Mouse (Mus musculus): ENCODE results near the gene Synpr. TPM values are rescaled to one million over a fixed set of nuclear protein-coding genes. Genes with fewer than 3 reads are reported as not detected.
A peak's percentile ranks its signal among the peaks of the same experiment; 100 is the strongest.
"Not testable (repeated sequence)": the region's sequence is repeated elsewhere in the genome, so short reads cannot be mapped to it uniquely, and the experiment has no call there.

Synpr gene
- polyA plus RNA-seq (2015; fragmentation: Nextera tagmentation; extraction: Ambion mirVana) = 29.0 and 31.9 TPM in 2 replicates

DNA sequence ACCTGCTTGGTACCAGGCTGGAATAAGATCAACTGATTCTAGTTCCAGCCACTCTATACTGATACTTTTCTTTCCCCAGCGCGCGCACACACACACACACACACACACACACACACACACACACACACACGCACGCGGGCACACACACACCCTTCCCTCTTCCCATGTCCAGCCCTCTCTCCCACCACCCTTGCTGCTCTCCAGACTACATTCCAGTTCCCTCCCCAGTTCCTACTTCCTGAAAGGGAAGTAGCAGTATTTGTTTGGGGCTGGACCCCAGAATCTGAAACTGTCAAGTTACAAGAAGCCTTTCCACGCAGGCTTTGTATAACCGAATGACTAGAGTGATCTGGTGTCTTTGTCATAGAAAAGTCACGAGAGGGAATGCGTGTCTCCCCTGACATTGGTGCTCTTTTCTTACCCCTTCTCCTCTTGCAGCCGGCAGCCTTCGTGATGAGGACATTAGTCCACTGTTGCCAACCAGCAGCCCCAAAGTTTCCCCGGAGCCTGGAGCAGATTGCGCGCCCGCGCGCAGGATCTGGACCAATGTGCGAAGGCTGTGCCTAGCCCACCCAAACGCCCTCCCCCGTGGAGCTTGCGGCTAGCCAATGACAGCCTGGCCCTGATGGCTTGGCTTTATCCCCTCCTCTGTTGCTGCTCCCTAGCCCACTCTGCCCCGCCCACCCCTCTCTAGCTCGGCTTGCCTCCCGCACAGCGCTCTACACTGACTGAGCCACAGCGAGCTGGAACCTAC is at the start of gene Synpr:
TSS of gene Synpr (plus strand) at position 690 of the 754 bp plus-strand sequence.
- no peaks in the 10 kb centered on the region for H3K36me3 ChIP-seq (ENCODE audit: control insufficient read depth, insufficient read depth)
- no peak within 1 kb of the TSS for H3K27ac ChIP-seq (ENCODE audit: low read length)
- peak within 1 kb of the TSS; percentile 66 for H3K4me2 ChIP-seq (ENCODE audit: low read length)
- H3K9me3 ChIP-seq (ENCODE audit: control insufficient read depth, low read length) = no peaks in the 10 kb centered on the region
- peak; percentile 100 for ATAC-seq
- H3K4me1 ChIP-seq (replicated peaks; ENCODE audit: control insufficient read depth, insufficient read depth, low read length) = no peaks in the 10 kb centered on the region; the same call in 1 of the 2 replicates
- no peaks in the 10 kb centered on the region for H3K27me3 ChIP-seq (replicated peaks; ENCODE audit: control insufficient read depth, insufficient read depth, low read length)
- WGBS = 5% methylated on average over 27 of the region's 27 CpGs
- peak within 1 kb of the TSS; percentile 42 for H3K4me3 ChIP-seq (replicated peaks; ENCODE audit: low read length)
- H3K9ac ChIP-seq (replicated peaks; ENCODE audit: low read depth, low read length) = peak within 1 kb of the TSS; percentile 19

DNA sequence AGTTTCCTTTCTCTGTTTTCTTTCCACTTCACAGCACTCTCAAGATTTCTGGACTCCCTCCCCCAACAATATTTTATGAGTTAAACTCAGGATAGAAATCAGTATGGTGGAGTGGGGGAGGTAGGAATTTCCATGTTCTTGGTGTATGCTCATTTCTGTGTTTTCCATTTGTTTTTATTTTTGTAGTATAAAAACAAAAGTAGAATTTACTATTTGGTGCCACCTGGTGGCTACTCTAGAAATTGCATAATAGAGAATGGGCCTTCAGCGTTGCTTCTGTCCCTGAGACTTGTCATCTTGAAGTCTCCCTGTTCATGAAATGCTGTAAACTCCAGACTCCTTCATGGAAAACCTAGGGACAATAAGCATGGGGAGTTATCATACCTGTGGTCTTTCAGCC is 47.7 kb upstream of the Synpr start:
- H3K27me3 ChIP-seq (replicated peaks; ENCODE audit: control insufficient read depth, insufficient read depth, low read length) = no peaks in the 10 kb centered on the region
- no peaks in the 10 kb centered on the region for H3K4me1 ChIP-seq (replicated peaks; ENCODE audit: control insufficient read depth, insufficient read depth, low read length)
- 10% methylated on average over 1 of the region's 1 CpGs for WGBS
- H3K9me3 ChIP-seq (ENCODE audit: control insufficient read depth, low read length) = no peaks in the 10 kb centered on the region
- H3K27ac ChIP-seq (ENCODE audit: low read length) = no peak overlapping the region
- no peak overlapping the region for H3K9ac ChIP-seq (replicated peaks; ENCODE audit: low read depth, low read length)
- ATAC-seq = peak; percentile 15; the same call in 1 of the 2 replicates
- no peak overlapping the region for H3K4me2 ChIP-seq (ENCODE audit: low read length)
- no peak overlapping the region for H3K4me3 ChIP-seq (replicated peaks; ENCODE audit: low read length)
- H3K36me3 ChIP-seq (ENCODE audit: control insufficient read depth, insufficient read depth) = no peaks in the 10 kb centered on the region

DNA sequence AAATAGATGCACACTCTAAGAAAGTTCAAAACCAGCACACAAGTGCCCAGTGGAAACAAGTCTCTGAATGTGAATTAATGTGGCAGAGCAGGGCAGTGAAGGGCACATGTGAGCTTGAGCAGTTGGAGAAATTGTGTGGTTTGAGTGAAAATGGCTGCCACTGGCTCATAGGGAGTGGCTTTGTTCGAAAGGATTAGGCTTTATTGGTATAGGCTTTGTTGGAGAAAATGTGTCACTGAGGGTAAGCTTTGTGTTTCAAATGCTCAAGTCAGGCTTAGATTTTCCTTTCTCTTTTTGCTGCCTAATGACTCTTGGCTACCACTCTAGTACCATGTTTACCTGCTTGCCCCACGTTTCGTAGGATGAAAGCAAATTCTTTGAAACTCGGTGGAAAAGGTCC is 37.1 kb upstream of the Synpr start:
- WGBS = 27% methylated on average over 4 of the region's 4 CpGs

DNA sequence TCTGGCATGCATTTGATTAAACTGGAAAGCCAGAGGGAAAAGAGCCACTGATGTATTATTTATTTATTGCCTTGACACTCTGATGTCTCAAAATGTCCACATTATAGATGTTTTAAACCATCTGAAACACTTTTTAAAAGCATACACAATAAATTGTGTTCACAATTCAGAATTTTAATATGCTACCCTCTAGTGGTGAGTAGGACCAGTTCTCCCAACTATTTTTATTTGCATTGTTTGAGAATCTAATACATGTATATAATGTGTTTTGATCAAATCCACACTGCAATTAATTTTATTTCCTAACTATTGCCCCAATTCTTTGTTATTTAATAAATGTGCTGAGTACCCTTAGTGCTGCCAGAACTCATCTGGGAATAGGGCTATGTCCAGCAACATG is 35.2 kb upstream of the Synpr start:
- H3K9me3 ChIP-seq (ENCODE audit: control insufficient read depth, low read length) = no peaks in the 10 kb centered on the region
- no peaks in the 10 kb centered on the region for H3K4me1 ChIP-seq (replicated peaks; ENCODE audit: control insufficient read depth, insufficient read depth, low read length)
- no peak for ATAC-seq
- no peaks in the 10 kb centered on the region for H3K27me3 ChIP-seq (replicated peaks; ENCODE audit: control insufficient read depth, insufficient read depth, low read length)
- no peak overlapping the region for H3K27ac ChIP-seq (ENCODE audit: low read length)
- no peak overlapping the region for H3K4me2 ChIP-seq (ENCODE audit: low read length)
- no peak overlapping the region for H3K4me3 ChIP-seq (replicated peaks; ENCODE audit: low read length)
- no peaks in the 10 kb centered on the region for H3K36me3 ChIP-seq (ENCODE audit: control insufficient read depth, insufficient read depth)
- no peak overlapping the region for H3K9ac ChIP-seq (replicated peaks; ENCODE audit: low read depth, low read length)

More for the DNA sequence above, 37.1 kb upstream of the Synpr start:
- Histone ChIP-seq H3K4me3 (replicated peaks; ENCODE audit: low read length) (no peak overlapping the region), H3K27ac (ENCODE audit: low read length) (no peak overlapping the region), H3K4me1 (replicated peaks; ENCODE audit: control insufficient read depth, insufficient read depth, low read length) (no peaks in the 10 kb centered on the region), H3K4me2 (ENCODE audit: low read length) (no peak overlapping the region), H3K27me3 (replicated peaks; ENCODE audit: control insufficient read depth, insufficient read depth, low read length) (no peaks in the 10 kb centered on the region), H3K36me3 (ENCODE audit: control insufficient read depth, insufficient read depth) (no peaks in the 10 kb centered on the region), H3K9me3 (ENCODE audit: control insufficient read depth, low read length) (no peaks in the 10 kb centered on the region), H3K9ac (replicated peaks; ENCODE audit: low read depth, low read length) (no peak overlapping the region)
- ATAC-seq = no peak

DNA sequence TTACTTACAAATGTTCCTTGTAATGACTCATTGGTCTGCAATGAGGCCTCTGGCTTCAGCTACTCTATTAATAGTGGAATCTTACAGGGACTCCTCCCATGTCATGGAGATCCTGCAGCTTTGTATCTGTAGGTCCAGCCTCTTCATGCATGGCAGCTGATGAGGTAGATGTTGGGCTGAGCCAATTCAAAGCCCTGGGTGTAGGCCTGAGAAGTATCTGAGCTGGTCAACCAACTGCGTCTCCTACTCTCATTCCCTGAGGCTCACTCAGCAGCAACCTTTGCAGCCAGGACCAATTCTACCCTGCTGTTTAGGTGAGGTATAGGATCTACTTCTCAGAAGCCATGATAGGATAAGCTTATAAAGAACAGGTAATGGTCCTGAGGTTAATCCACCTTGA is 32.0 kb upstream of the Synpr start:
- H3K9ac ChIP-seq (replicated peaks; ENCODE audit: low read depth, low read length) = no peak overlapping the region
- no peak for ATAC-seq
- H3K27me3 ChIP-seq (replicated peaks; ENCODE audit: control insufficient read depth, insufficient read depth, low read length) = no peaks in the 10 kb centered on the region
- H3K4me3 ChIP-seq (replicated peaks; ENCODE audit: low read length) = no peak overlapping the region
- no peaks in the 10 kb centered on the region for H3K36me3 ChIP-seq (ENCODE audit: control insufficient read depth, insufficient read depth)
- H3K9me3 ChIP-seq (ENCODE audit: control insufficient read depth, low read length) = no peaks in the 10 kb centered on the region
- WGBS = 96% methylated on average over 1 of the region's 1 CpGs
- H3K4me1 ChIP-seq (replicated peaks; ENCODE audit: control insufficient read depth, insufficient read depth, low read length) = peaks cover 4% of the 10 kb centered on the region; the same call in 1 of the 2 replicates
- H3K27ac ChIP-seq (ENCODE audit: low read length) = no peak overlapping the region
- no peak overlapping the region for H3K4me2 ChIP-seq (ENCODE audit: low read length)

DNA sequence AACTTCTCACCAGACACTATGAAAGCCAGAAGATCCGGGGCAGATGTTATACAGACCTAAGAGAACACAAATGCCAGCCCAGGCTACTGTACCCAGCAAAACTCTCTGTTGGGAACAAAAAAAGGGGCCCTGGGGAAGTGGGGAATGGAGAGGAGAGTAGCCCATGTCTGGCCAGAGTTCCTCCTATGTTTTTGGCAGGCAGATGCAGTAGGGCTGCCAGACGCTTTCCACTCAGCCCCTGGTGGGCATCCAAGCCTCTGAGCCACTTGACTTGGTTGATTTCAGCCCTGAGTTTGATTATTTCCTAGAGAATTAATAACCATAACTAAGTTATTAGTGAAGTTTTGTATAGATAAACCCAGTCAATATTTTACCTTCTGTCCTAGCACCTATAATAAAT is 29.8 kb upstream of the Synpr start:
- not testable (repeated sequence) for ATAC-seq; H3K9me3 ChIP-seq (ENCODE audit: control insufficient read depth, low read length); H3K27me3 ChIP-seq (replicated peaks; ENCODE audit: control insufficient read depth, insufficient read depth, low read length); H3K36me3 ChIP-seq (ENCODE audit: control insufficient read depth, insufficient read depth); H3K27ac ChIP-seq (ENCODE audit: low read length); H3K9ac ChIP-seq (replicated peaks; ENCODE audit: low read depth, low read length); H3K4me2 ChIP-seq (ENCODE audit: low read length); H3K4me1 ChIP-seq (replicated peaks; ENCODE audit: control insufficient read depth, insufficient read depth, low read length); H3K4me3 ChIP-seq (replicated peaks; ENCODE audit: low read length)
- WGBS = 73% methylated on average over 2 of the region's 2 CpGs

DNA sequence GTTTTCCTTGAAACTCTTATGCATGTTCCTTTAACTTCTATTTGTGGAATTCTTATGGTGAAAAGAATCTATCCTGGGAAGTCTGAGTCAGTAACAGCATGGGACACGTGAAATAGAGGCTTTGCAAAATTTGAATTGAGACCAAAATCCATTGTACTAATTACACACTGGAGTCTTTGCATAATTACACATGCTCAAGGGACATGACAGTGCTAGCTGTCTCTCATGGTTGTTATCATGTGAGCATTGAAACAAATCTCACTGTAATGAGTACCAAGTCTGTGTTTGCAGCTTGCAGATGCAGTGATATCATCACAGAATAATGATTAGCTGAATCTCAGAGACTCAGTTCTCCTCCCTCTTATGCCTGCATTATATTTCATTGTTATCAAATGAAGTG is 22.2 kb upstream of the Synpr start:
- WGBS = 7% methylated on average over 1 of the region's 1 CpGs

DNA sequence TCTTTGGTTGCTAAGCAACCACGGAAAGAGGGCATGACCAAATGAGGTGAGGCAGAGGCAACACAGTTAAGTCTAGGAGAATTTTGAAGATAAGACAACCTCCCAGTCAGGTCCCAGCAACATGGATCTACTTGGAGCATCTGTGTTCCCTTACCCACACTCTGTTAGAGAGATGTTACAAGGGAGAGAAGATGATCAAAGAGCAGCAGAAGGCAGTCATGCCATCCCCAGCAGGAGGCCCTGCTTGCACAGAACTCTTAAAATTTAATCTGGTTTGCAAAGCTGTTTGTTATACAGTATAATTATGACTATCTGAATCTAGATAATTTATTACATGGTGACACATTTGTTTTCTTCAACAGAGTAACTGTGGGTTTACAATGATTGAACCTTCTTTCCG is 18.2 kb upstream of the Synpr start:
- Histone ChIP-seq H3K4me3 (replicated peaks; ENCODE audit: low read length) (no peak overlapping the region), H3K9me3 (ENCODE audit: control insufficient read depth, low read length) (no peaks in the 10 kb centered on the region), H3K36me3 (ENCODE audit: control insufficient read depth, insufficient read depth) (no peaks in the 10 kb centered on the region), H3K27me3 (replicated peaks; ENCODE audit: control insufficient read depth, insufficient read depth, low read length) (no peaks in the 10 kb centered on the region), H3K27ac (ENCODE audit: low read length) (no peak overlapping the region), H3K4me1 (replicated peaks; ENCODE audit: control insufficient read depth, insufficient read depth, low read length) (no peaks in the 10 kb centered on the region), H3K4me2 (ENCODE audit: low read length) (no peak overlapping the region), H3K9ac (replicated peaks; ENCODE audit: low read depth, low read length) (no peak overlapping the region)
- WGBS = 73% methylated on average over 2 of the region's 2 CpGs
- ATAC-seq = no peak

More for the DNA sequence above, 22.2 kb upstream of the Synpr start:
- no peak overlapping the region for H3K9ac ChIP-seq (replicated peaks; ENCODE audit: low read depth, low read length)
- no peaks in the 10 kb centered on the region for H3K27me3 ChIP-seq (replicated peaks; ENCODE audit: control insufficient read depth, insufficient read depth, low read length)
- no peak overlapping the region for H3K4me3 ChIP-seq (replicated peaks; ENCODE audit: low read length)
- no peak overlapping the region for H3K4me2 ChIP-seq (ENCODE audit: low read length)
- no peaks in the 10 kb centered on the region for H3K9me3 ChIP-seq (ENCODE audit: control insufficient read depth, low read length)
- no peak overlapping the region for H3K27ac ChIP-seq (ENCODE audit: low read length)
- ATAC-seq = peak; percentile 96
- no peaks in the 10 kb centered on the region for H3K36me3 ChIP-seq (ENCODE audit: control insufficient read depth, insufficient read depth)
- peaks cover 3% of the 10 kb centered on the region; the same call in 1 of the 2 replicates for H3K4me1 ChIP-seq (replicated peaks; ENCODE audit: control insufficient read depth, insufficient read depth, low read length)

DNA sequence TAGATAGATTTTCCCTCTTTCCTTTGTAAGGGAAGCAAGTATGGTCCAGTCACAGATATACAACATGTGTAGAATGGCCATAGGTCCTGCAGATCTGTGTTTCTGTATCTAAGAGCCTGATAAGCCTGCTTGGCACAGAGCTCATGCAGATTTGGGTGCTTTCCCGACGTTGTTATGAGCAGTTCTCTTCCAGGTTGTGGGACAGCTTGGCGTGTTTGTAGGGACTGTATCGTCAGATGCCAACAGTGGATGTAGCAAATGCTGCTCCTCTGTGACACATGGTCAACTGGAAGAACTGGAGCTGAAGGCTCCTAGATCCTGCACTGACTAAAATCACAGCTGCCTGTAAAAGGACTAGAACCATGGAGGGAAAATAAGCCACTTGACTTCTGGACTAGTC is 17.4 kb upstream of the Synpr start:
- no peaks in the 10 kb centered on the region for H3K36me3 ChIP-seq (ENCODE audit: control insufficient read depth, insufficient read depth)
- no peak overlapping the region for H3K4me3 ChIP-seq (replicated peaks; ENCODE audit: low read length)
- no peak for ATAC-seq
- 78% methylated on average over 4 of the region's 4 CpGs for WGBS
- no peaks in the 10 kb centered on the region for H3K4me1 ChIP-seq (replicated peaks; ENCODE audit: control insufficient read depth, insufficient read depth, low read length)
- no peaks in the 10 kb centered on the region for H3K27me3 ChIP-seq (replicated peaks; ENCODE audit: control insufficient read depth, insufficient read depth, low read length)
- no peak overlapping the region for H3K9ac ChIP-seq (replicated peaks; ENCODE audit: low read depth, low read length)
- no peak overlapping the region for H3K4me2 ChIP-seq (ENCODE audit: low read length)
- H3K27ac ChIP-seq (ENCODE audit: low read length) = no peak overlapping the region
- no peaks in the 10 kb centered on the region for H3K9me3 ChIP-seq (ENCODE audit: control insufficient read depth, low read length)
